Mouse (Mus musculus): Measurements from ENCODE around the gene Psph.

- TF ChIP-seq CTCF (IDR thresholded peaks at IDR 0.05 in 2 of 3, conservative IDR thresholded peaks at IDR 0.05 in 1 of 3; ENCODE audit: control insufficient read depth in 1 of 3, insufficient read depth in 1 of 3, low read depth in 2 of 3, low read length in 3 of 3, poor library complexity in 1 of 3, severe bottlenecking in 1 of 3) (no peak), POLR2AphosphoS5 (IDR thresholded peaks at IDR 0.05; ENCODE audit: borderline replicate concordance, low read depth, low read length) (no peak), EP300 (IDR thresholded peaks at IDR 0.05; ENCODE audit: low read depth in 1 of 2, low read length in 2 of 2) (no peak), NELFE (IDR thresholded peaks at IDR 0.05; ENCODE audit: low read depth, low read length) (no peak), CHD2 (IDR thresholded peaks at IDR 0.05; ENCODE audit: low read length) (no peak), TBP (IDR thresholded peaks at IDR 0.05; ENCODE audit: low read depth, low read length) (no peak), POLR2A (IDR thresholded peaks at IDR 0.05; ENCODE audit: control insufficient read depth in 1 of 2, insufficient read depth in 1 of 2, low read depth in 1 of 2, low read length in 2 of 2, poor library complexity in 1 of 2) (no peak), ETS1 (IDR thresholded peaks at IDR 0.05; ENCODE audit: low read depth, low read length) (no peak), CHD1 (IDR thresholded peaks at IDR 0.05; ENCODE audit: low read depth, low read length) (no peak), GATA1 (IDR thresholded peaks at IDR 0.05; ENCODE audit: low read depth, low read length) (no peak), MAX (IDR thresholded peaks at IDR 0.05; ENCODE audit: low read length) (no peak), BHLHE40 (IDR thresholded peaks at IDR 0.05; ENCODE audit: borderline replicate concordance, low read depth, low read length) (no peak), SMC3 (IDR thresholded peaks at IDR 0.05; ENCODE audit: low read depth, low read length) (no peak), USF2 (IDR thresholded peaks at IDR 0.05; ENCODE audit: borderline replicate concordance in 1 of 2, insufficient read depth in 1 of 2, low read depth in 1 of 2, low read length in 2 of 2) (no peak)
These were observed 16.6 kb downstream of the Psph start for GRCm38 (mm10) chr5:129770443-129771355.

Measured in MEL (cell line).